Mouse (Mus musculus) midbrain, embryonic 12.5 days (tissue): Measurements from ENCODE around the gene Sco1. TPM values are rescaled to one million over a fixed set of nuclear protein-coding genes. Genes with fewer than 3 reads are reported as not detected.
A peak's percentile ranks its signal among the peaks of the same experiment; 100 is the strongest.

Experiments used
- ATAC-seq: fragments of 200-750 bp; cut with Nextera tagmentation; 2 replicates; pipeline ENCODE4 v1.8.0; 2017; ENCODE audit warnings: low read depth, moderate TSS enrichment, moderate library complexity; ENCODE audit not compliant: low FRiP score
- H3K27ac ChIP-seq: fragments of 300-500 bp; sonication (generic); replicated peaks from 2 replicates; pipeline ENCODE4 v1.5.1; 2016; ENCODE audit warnings: mild to moderate bottlenecking
- H3K27me3 ChIP-seq: fragments of 300-500 bp; sonication (generic); 2 replicates; pipeline ENCODE4 v1.6.1; 2016; ENCODE audit warnings: mild to moderate bottlenecking
- H3K36me3 ChIP-seq: fragments of 300-500 bp; sonication (generic); 2 replicates; pipeline ENCODE4 v1.6.1; 2016
- H3K4me1 ChIP-seq: fragments of 300-500 bp; sonication (generic); 2 replicates; pipeline ENCODE4 v1.6.1; 2016
- H3K4me2 ChIP-seq: fragments of 300-500 bp; sonication (generic); replicated peaks from 2 replicates; pipeline ENCODE4 v1.6.1; 2016; ENCODE audit warnings: mild to moderate bottlenecking, moderate library complexity
- H3K4me3 ChIP-seq: fragments of 300-500 bp; sonication (generic); 2 replicates; pipeline ENCODE4 v1.5.1; 2016; ENCODE audit warnings: mild to moderate bottlenecking
- H3K9ac ChIP-seq: fragments of 300-500 bp; sonication (generic); replicated peaks from 2 replicates; pipeline ENCODE4 v1.6.1; 2016; ENCODE audit warnings: mild to moderate bottlenecking, moderate library complexity
- H3K9me3 ChIP-seq: fragments of 300-500 bp; sonication (generic); 2 replicates; pipeline ENCODE4 v1.6.1; 2016; ENCODE audit warnings: mild to moderate bottlenecking
- WGBS: fragments of 180-500 bp; shearing (Covaris S2); methylation state at CpG from one replicate; pipeline ENCODE4 v1.1.7; 2016; 5-methylcytosine and 5-hydroxymethylcytosine counted together
- microRNA-seq: library from miRNA; unstranded; fragments of <30 nt; microRNA quantifications from one replicate; pipeline ENCODE4, GENCODE M21; 2017
- polyA plus RNA-seq: library from polyadenylated mRNA; unstranded; fragments of >200 nt; fragmentation: Nextera tagmentation; extraction: Ambion mirVana; gene quantifications from 2 replicates; pipeline ENCODE4 v1.2.1, GENCODE M21; 2016

Gene Sco1
- polyA plus RNA-seq, 1 experiment from 2014 or later = 19.8 TPM

GRCm38 (mm10) chr11:67106973-67107372, 54.5 kb downstream of the Sco1 start:
- no peak overlapping the region for H3K4me3 ChIP-seq
- ATAC-seq = no peak
- H3K4me1 ChIP-seq = 0 out of 2 replicates have a peak, but pooled peaks cover 3% of the 10 kb centered on the region
- no peak overlapping the region for H3K27ac ChIP-seq
- no peak overlapping the region for H3K4me2 ChIP-seq
- H3K9me3 ChIP-seq = no peaks in the 10 kb centered on the region
- no peak overlapping the region for H3K9ac ChIP-seq
- 87% methylated on average over 10 of the region's 10 CpGs for WGBS
- no peaks in the 10 kb centered on the region for H3K36me3 ChIP-seq
- H3K27me3 ChIP-seq = peaks cover 14% of the 10 kb centered on the region

DNA sequence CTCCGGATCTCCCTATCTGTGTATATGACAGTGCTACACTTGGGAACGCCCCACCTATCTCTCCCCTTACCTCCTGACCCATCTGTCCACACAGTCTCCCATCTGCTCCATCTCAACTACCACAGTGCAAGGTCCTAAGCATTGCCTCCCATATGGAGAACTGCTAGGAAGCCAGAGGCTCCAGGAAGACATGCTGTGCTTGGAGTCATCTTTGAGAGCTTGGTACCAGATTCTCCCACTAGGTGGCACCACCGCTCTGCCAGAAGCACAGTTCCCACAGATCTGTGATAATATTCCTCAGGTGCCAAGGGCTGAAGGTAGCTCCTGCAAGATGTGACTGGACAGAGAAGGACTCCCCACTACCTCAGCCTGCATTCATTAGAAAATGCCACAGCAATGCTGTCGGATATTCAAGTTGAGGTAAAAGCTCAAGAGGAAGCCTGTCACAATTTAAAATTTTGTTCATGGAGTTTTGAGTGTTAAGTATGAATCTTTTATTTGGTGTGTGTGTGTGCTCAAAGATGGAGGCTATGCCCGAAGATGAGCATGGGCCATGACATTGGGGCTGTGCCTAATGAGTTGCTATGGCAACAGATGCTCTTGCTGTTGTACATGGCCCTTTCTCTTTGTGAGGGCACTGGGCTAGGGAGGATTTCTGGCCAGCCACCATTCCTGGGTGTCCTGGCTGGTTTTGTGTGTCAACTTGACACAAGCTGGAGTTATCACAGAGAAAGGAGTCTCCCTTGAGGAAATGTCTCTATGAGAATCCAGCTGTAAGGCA, 57.9 kb downstream of the Sco1 start:
- Histone ChIP-seq H3K9ac (no peak overlapping the region), H3K27ac (no peak overlapping the region), H3K36me3 (no peaks in the 10 kb centered on the region), H3K4me3 (no peak overlapping the region), H3K4me1 (0 out of 2 replicates have a peak, but pooled peaks cover 3% of the 10 kb centered on the region), H3K27me3 (peaks cover 14% of the 10 kb centered on the region), H3K4me2 (no peak overlapping the region), H3K9me3 (no peaks in the 10 kb centered on the region)
- 33% methylated on average over 5 of the region's 5 CpGs for WGBS
- no peak for ATAC-seq

- WGBS = 27% methylated on average over 11 of the region's 11 CpGs
- no peak overlapping the region for H3K27ac ChIP-seq
- H3K9me3 ChIP-seq = no peaks in the 10 kb centered on the region
- no peaks in the 10 kb centered on the region for H3K4me1 ChIP-seq
- peak; percentile 58; the same call in 1 of the 2 replicates for ATAC-seq
- no peaks in the 10 kb centered on the region for H3K36me3 ChIP-seq
- H3K9ac ChIP-seq = no peak overlapping the region
- no peak overlapping the region for H3K4me2 ChIP-seq
- H3K27me3 ChIP-seq = peaks cover 14% of the 10 kb centered on the region
- no peak overlapping the region for H3K4me3 ChIP-seq
These were observed 59.8 kb downstream of the Sco1 start for GRCm38 (mm10) chr11:67112019-67112850.

DNA sequence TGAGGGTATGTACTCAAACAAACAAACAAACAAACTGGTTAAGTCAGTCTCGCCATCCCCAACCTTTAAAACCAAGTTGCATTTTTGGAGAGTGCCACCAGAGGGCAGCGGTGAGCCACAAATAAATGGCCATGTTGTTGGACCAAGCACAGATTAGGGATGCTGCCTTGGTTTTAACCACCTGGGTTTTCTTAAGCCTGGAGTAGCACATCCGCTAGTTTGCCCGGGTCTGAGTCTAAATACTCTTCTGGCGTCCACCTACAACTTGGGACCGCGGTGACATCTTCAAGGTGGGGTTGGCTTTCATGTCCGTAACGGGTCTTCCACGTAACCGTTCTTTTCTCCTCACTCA, 60.4 kb downstream of the Sco1 start:
- no peaks in the 10 kb centered on the region for H3K36me3 ChIP-seq
- H3K27ac ChIP-seq = no peak overlapping the region
- 0 out of 2 replicates have a peak, but pooled peaks have one; percentile 34 for ATAC-seq
- no peaks in the 10 kb centered on the region for H3K9me3 ChIP-seq
- H3K4me3 ChIP-seq = no peak overlapping the region
- H3K9ac ChIP-seq = no peak overlapping the region
- WGBS = 43% methylated on average over 11 of the region's 11 CpGs
- H3K27me3 ChIP-seq = peaks cover 14% of the 10 kb centered on the region
- no peak overlapping the region for H3K4me2 ChIP-seq
- H3K4me1 ChIP-seq = no peaks in the 10 kb centered on the region

GRCm38 (mm10) chr11:67113381-67113780, 60.9 kb downstream of the Sco1 start:
- no peak overlapping the region for H3K27ac ChIP-seq
- no peaks in the 10 kb centered on the region for H3K9me3 ChIP-seq
- peaks cover 14% of the 10 kb centered on the region for H3K27me3 ChIP-seq
- H3K36me3 ChIP-seq = no peaks in the 10 kb centered on the region
- H3K9ac ChIP-seq = no peak overlapping the region
- H3K4me3 ChIP-seq = no peak overlapping the region
- no peak for ATAC-seq
- 93% methylated on average over 6 of the region's 6 CpGs for WGBS
- no peak overlapping the region for H3K4me2 ChIP-seq
- H3K4me1 ChIP-seq = no peaks in the 10 kb centered on the region

DNA sequence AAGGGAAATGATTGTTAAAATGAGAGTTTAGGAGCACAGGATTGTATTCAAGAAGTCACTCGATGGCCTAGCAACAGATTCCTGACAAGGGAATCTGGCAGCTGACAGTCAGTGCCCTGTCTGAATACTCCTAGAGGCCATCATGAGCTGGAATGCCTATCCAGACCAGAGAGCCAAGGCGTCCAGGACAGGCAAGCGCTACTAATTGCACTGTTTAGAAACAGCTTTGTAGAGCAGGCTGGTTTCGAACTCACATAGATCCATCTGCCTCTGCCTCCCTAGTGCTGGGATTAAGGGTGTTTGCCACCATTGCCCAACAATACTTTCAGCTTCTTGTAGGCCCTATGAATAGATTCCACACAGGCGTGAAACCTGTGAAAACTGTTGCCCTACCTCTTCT, 61.8 kb downstream of the Sco1 start:
- peaks cover 14% of the 10 kb centered on the region for H3K27me3 ChIP-seq
- H3K4me3 ChIP-seq = no peak overlapping the region
- H3K36me3 ChIP-seq = no peaks in the 10 kb centered on the region
- WGBS = 97% methylated on average over 5 of the region's 5 CpGs
- H3K9ac ChIP-seq = no peak overlapping the region
- H3K27ac ChIP-seq = no peak overlapping the region
- ATAC-seq = no peak
- no peaks in the 10 kb centered on the region; the same call in 1 of the 2 replicates for H3K4me1 ChIP-seq
- no peaks in the 10 kb centered on the region for H3K9me3 ChIP-seq
- no peak overlapping the region for H3K4me2 ChIP-seq

DNA sequence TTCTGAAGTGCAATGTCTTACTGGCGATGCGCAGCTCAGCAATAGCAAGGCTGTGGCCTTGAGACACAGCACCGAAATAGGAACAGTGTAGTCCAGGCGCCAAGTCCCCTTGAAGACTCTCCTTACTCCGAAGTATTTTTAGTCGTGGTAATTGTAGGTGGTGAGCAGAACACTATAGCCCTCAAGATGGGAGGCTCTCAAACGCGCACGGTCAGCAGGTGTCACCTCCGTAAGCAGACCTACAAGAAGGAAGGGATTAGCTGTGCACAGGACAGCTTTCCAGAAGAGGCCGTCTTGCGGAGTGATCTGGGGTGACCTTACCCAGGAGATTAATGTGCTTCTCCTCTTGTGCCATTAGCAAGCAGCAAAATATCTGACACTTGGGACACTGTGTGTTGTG, 62.4 kb downstream of the Sco1 start:
- 89% methylated on average over 12 of the region's 12 CpGs for WGBS
- no peak for ATAC-seq
- Histone ChIP-seq H3K9ac (no peak overlapping the region), H3K4me1 (no peaks in the 10 kb centered on the region; the same call in 1 of the 2 replicates), H3K4me2 (no peak overlapping the region), H3K27me3 (peaks cover 14% of the 10 kb centered on the region; the same call in 1 of the 2 replicates), H3K4me3 (no peak overlapping the region), H3K27ac (no peak overlapping the region), H3K9me3 (no peaks in the 10 kb centered on the region), H3K36me3 (no peaks in the 10 kb centered on the region)

Small RNAs within 50 kb of the gene (microRNA-seq; reads per million reads assigned to microRNA genes)
- not detected for gene Mir6923

Other genes starting within 250 kb of the Sco1 start
- gene Pirt, start 140.7 kb upstream of the Sco1 start, polyA plus RNA-seq = 0.85 and 0.98 TPM in 2 replicates
- not detected in 2 replicates for gene Tmem238l, start 96.0 kb upstream of the Sco1 start, polyA plus RNA-seq
- 1.2 and 1.3 TPM in 2 replicates for gene Tmem220, start 27.5 kb upstream of the Sco1 start, polyA plus RNA-seq
- 34.8 and 37.5 TPM in 2 replicates for gene Adprm, start 76 bp upstream of the Sco1 start, polyA plus RNA-seq
- 0.71 and 0.75 TPM in 2 replicates for gene Myh3, start 25.6 kb downstream of the Sco1 start, polyA plus RNA-seq
- gene Myh2, start 118.4 kb downstream of the Sco1 start, polyA plus RNA-seq = 0.09 and 0.14 TPM in 2 replicates
- 0.04 TPM in 1 of 2 replicates, not detected in the other for gene Myh1, start 147.4 kb downstream of the Sco1 start, polyA plus RNA-seq
- 0.03 TPM in 1 of 2 replicates, not detected in the other for gene Myh4, start 185.4 kb downstream of the Sco1 start, polyA plus RNA-seq
- 0.27 and 0.39 TPM in 2 replicates for gene Myh8, start 224.5 kb downstream of the Sco1 start, polyA plus RNA-seq